Comparison of ENCODE assay signal across 8 mouse cellular contexts in genomic region chr8:121084210-121084951, GRCm38 (mm10). TPM values are rescaled to one million over a fixed set of nuclear protein-coding genes. Genes with fewer than 3 reads are reported as not detected.
A peak's percentile ranks its signal among the peaks of the same experiment; 100 is the strongest.
DNase-seq lines count a peak whose midpoint lies in the region; ATAC-seq and TF ChIP-seq lines count a peak whose summit lies in the region.

Foxf1 (plus strand) TSS chr8:121084386.

- ATAC-seq in megakaryocyte, adult 5-6 weeks (ENCODE audit: poor library complexity, severe bottlenecking) = no peak
- peak; percentile 46 for ATAC-seq in kidney, embryonic 16.5 days (ENCODE audit: low FRiP score, low TSS enrichment)

- peak; percentile 41; the same call in 1 of the 2 replicates for TF ChIP-seq POLR2A in embryonic fibroblast, embryonic 13.5 days (IDR thresholded peaks at IDR 0.05; ENCODE audit: low read depth, low read length)

- H3K9me3 ChIP-seq in megakaryocyte, embryonic 14.5 days = no peaks in the 10 kb centered on the region
- no peaks in the 10 kb centered on the region for H3K9me3 ChIP-seq in kidney, embryonic 16.5 days (ENCODE audit: low read length)

- DNase-seq in lung, postnatal 25 days (ENCODE audit: low spot score) = peak; percentile 72
- DNase-seq in adipocyte (ENCODE audit: low spot score) = no peak
- no peak for DNase-seq in cerebellum, postnatal 36 days
- no peak for DNase-seq in right cerebral cortex, postnatal 25 days

- WGBS in kidney, embryonic 16.5 days = under 1% methylated on average over 58 of the region's 83 CpGs

- H3K9ac ChIP-seq in kidney, embryonic 16.5 days (replicated peaks; ENCODE audit: low read length) = peak within 1 kb of the TSS; percentile 42

- peak within 1 kb of the TSS; percentile 83 for H3K4me3 ChIP-seq in megakaryocyte, embryonic 14.5 days (replicated peaks)
- H3K4me3 ChIP-seq in embryonic fibroblast, embryonic 13.5 days (ENCODE audit: insufficient read depth, low read length) = peak within 1 kb of the TSS; percentile 79
- peak within 1 kb of the TSS; percentile 50 for H3K4me3 ChIP-seq in kidney, embryonic 16.5 days (ENCODE audit: low read length)

- H3K36me3 ChIP-seq in megakaryocyte, embryonic 14.5 days (replicated peaks; ENCODE audit: low read length) = no peaks in the 10 kb centered on the region
- no peaks in the 10 kb centered on the region for H3K36me3 ChIP-seq in kidney, embryonic 16.5 days (ENCODE audit: insufficient read depth, low read length)

- H3K27me3 ChIP-seq in megakaryocyte, embryonic 14.5 days (replicated peaks) = peaks cover 99% of the 10 kb centered on the region
- peaks cover 100% of the 10 kb centered on the region for H3K27me3 ChIP-seq in kidney, embryonic 16.5 days (ENCODE audit: insufficient read depth, low read length)

- peaks cover 18% of the 10 kb centered on the region for H3K4me1 ChIP-seq in megakaryocyte, embryonic 14.5 days
- H3K4me1 ChIP-seq in embryonic fibroblast, embryonic 13.5 days (ENCODE audit: control insufficient read depth, insufficient read depth, low read length) = no peaks in the 10 kb centered on the region
- peaks cover 30% of the 10 kb centered on the region for H3K4me1 ChIP-seq in kidney, embryonic 16.5 days (ENCODE audit: insufficient read depth, low read length)

- H3K27ac ChIP-seq in embryonic fibroblast, embryonic 13.5 days (ENCODE audit: insufficient read depth, low read length) = no peak within 1 kb of the TSS; the same call in 1 of the 2 replicates
- no peak within 1 kb of the TSS for H3K27ac ChIP-seq in kidney, embryonic 16.5 days (ENCODE audit: low read length)

- peak within 1 kb of the TSS; percentile 77 for H3K4me2 ChIP-seq in kidney, embryonic 16.5 days (replicated peaks; ENCODE audit: low read depth, low read length)

- no peak for TF ChIP-seq CTCF in embryonic fibroblast, embryonic 13.5 days (IDR thresholded peaks at IDR 0.05; ENCODE audit: borderline replicate concordance, insufficient read depth, low read length)

RNA-seq across cellular contexts. Expression of gene Foxf1, which starts in this region (rescaled TPM):
- not detected in 2 replicates for polyA plus RNA-seq in megakaryocyte, embryonic 14.5 days (2012; ENCODE audit: insufficient read depth, low replicate concordance)
- total RNA-seq in megakaryocyte, adult 5-6 weeks (2015) = not detected in 2 replicates
- total RNA-seq in megakaryocyte, adult 5-6 weeks (2017) = not detected in 2 replicates
- 6.9 TPM in 2 replicates for polyA plus RNA-seq in embryonic fibroblast, embryonic 13.5 days (2011; ENCODE audit: insufficient read length, low read depth, missing spikeins)
- polyA plus RNA-seq in kidney, embryonic 16.5 days (2015; fragmentation: Nextera tagmentation; extraction: Ambion mirVana) = 1.5 and 4.6 TPM in 2 replicates
